Mouse (Mus musculus): ENCODE data around the gene Aldh3a2.
"Not testable (repeated sequence)": the region's sequence is repeated elsewhere in the genome, so short reads cannot be mapped to it uniquely, and the experiment has no call there.

GRCm38 (mm10) chr11:61192123-61192522 is 75.1 kb downstream of the Aldh3a2 start:
- TF ChIP-seq POLR2A (IDR thresholded peaks at IDR 0.05; ENCODE audit: extremely low read depth, insufficient read depth, low read length); CTCF (IDR thresholded peaks at IDR 0.05; ENCODE audit: low read depth, low read length): not testable (repeated sequence)
